Mouse (Mus musculus): ENCODE data around the gene Gcsh. TPM values are rescaled to one million over a fixed set of nuclear protein-coding genes. Genes with fewer than 3 reads are reported as not detected.

Gcsh gene
- total and polyA plus RNA-seq, 3 experiments = 77.1 to 137 TPM; not detected in 1

- Histone ChIP-seq H3K4me1 (ENCODE audit: control insufficient read depth in 1 of 2, insufficient read depth in 2 of 2, low read length in 2 of 2) (peaks cover 0 to 17% of the 10 kb centered on the region in 2 experiments; a peak in 3 of 4 replicates), H3K27ac (ENCODE audit: control insufficient read depth, low read depth, low read length) (no peak overlapping the region), H3K36me3 (ENCODE audit: control insufficient read depth in 1 of 2, insufficient read depth in 2 of 2, low read length in 2 of 2) (peaks cover 0 to 4% of the 10 kb centered on the region in 2 experiments; a peak in 1 of 4 replicates), H3K9me3 (replicated peaks; ENCODE audit: insufficient read depth, low read length) (no peaks in the 10 kb centered on the region), H3K9ac (ENCODE audit: control insufficient read depth, low read depth, low read length, poor library complexity, severe bottlenecking) (peak overlapping the region; percentile 37), H3K27me3 (ENCODE audit: control insufficient read depth in 1 of 2, insufficient read depth in 2 of 2, low read length in 2 of 2) (no peaks in the 10 kb centered on the region; a peak in 1 of 4 replicates), H3K4me3 (ENCODE audit: control insufficient read depth in 1 of 2, insufficient read depth in 1 of 2, low read depth in 2 of 2, low read length in 2 of 2) (peak overlapping the region; percentile 46 to 57; a peak in 3 of 4 replicates), H3K79me2 (ENCODE audit: control insufficient read depth, insufficient read depth, low read length, poor library complexity) (peaks cover 19% of the 10 kb centered on the region)
- DNase-seq (ENCODE audit: low read depth, low spot score) = no peak
- no peak for TF ChIP-seq KAT2A (conservative IDR thresholded peaks at IDR 0.05; ENCODE audit: low read depth, low read length)
- TF ChIP-seq ZKSCAN1 (IDR thresholded peaks at IDR 0.05; ENCODE audit: low read depth, low read length) = no peak
- no peak for TF ChIP-seq TBP (IDR thresholded peaks at IDR 0.05; ENCODE audit: low read depth, low read length)
- TF ChIP-seq GABPA (IDR thresholded peaks at IDR 0.05; ENCODE audit: low read depth, low read length) = no peak
- TF ChIP-seq TAL1 (IDR thresholded peaks at IDR 0.05; ENCODE audit: low read length) = no peak
- TF ChIP-seq ETS1 (IDR thresholded peaks at IDR 0.05; ENCODE audit: low read depth, low read length) = no peak
- no peak for TF ChIP-seq GATA1 (IDR thresholded peaks at IDR 0.05; ENCODE audit: low read depth, low read length)
- TF ChIP-seq MAZ (IDR thresholded peaks at IDR 0.05; ENCODE audit: low read depth, low read length) = no peak
- no peak for TF ChIP-seq CTCF (IDR thresholded peaks at IDR 0.05 in 2 of 3, conservative IDR thresholded peaks at IDR 0.05 in 1 of 3; ENCODE audit: control insufficient read depth in 1 of 3, insufficient read depth in 1 of 3, low read depth in 2 of 3, low read length in 3 of 3, poor library complexity in 1 of 3, severe bottlenecking in 1 of 3)
- TF ChIP-seq NELFE (IDR thresholded peaks at IDR 0.05; ENCODE audit: low read depth, low read length) = no peak
- no peak for TF ChIP-seq POLR2AphosphoS5 (IDR thresholded peaks at IDR 0.05; ENCODE audit: borderline replicate concordance, low read depth, low read length)
- TF ChIP-seq MAFK (IDR thresholded peaks at IDR 0.05; ENCODE audit: borderline replicate concordance, low read depth, low read length) = no peak
- no peak for TF ChIP-seq SMC3 (IDR thresholded peaks at IDR 0.05; ENCODE audit: low read depth, low read length)
- TF ChIP-seq MAX (IDR thresholded peaks at IDR 0.05; ENCODE audit: low read length) = no peak
- TF ChIP-seq MEF2A (IDR thresholded peaks at IDR 0.05; ENCODE audit: extremely low read depth, insufficient replicate concordance, low read depth, low read length, poor library complexity, severe bottlenecking) = no peak
- TF ChIP-seq ZC3H11A (IDR thresholded peaks at IDR 0.05; ENCODE audit: low read depth, low read length) = no peak
- TF ChIP-seq POLR2AphosphoS2 (IDR thresholded peaks at IDR 0.05; ENCODE audit: low read length) = no peak
- no peak for TF ChIP-seq ZNF384 (IDR thresholded peaks at IDR 0.05; ENCODE audit: low read depth, low read length)
- TF ChIP-seq RCOR1 (IDR thresholded peaks at IDR 0.05; ENCODE audit: low read depth, low read length) = no peak
- no peak for TF ChIP-seq ELF1 (IDR thresholded peaks at IDR 0.05; ENCODE audit: low read depth, low read length)
Observed at GRCm38 (mm10) chr8:116994016-116994716, 829 bp upstream of the Gcsh start.

Data from MEL (cell line).